ENCODE assay signal across 10 mouse cellular contexts in the genomic region with DNA sequence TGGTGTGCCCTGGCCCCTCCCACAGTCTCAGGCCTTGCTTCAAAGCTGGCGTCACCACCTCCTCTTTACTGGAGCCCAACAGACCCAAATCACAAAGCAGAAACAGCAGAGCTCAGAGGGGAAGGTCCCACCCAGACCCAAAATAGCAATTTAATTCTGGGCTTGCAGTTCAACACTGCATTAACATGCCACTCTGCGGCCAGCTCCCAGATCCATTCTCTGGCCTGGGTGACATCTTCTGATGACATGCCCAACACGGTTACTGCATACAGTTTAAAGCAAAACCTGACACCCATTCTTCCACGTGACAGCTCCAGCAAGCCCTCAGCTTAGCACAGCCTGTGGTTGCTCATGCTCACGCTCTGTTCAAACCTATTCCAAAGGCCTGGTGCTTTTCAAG. TPM values are rescaled to one million over a fixed set of nuclear protein-coding genes. Genes with fewer than 3 reads are reported as not detected.
DNase-seq lines count a peak whose midpoint lies in the region; ATAC-seq lines count a peak whose summit lies in the region.
"Had no signal": no experiment of that assay in that cellular context is flagged by ENCODE, and none has a peak within 500 bp of the region (broad histone marks: within the 10 kb centered on the region; RNA-seq: fewer than 3 reads in every experiment).

No protein-coding gene starts in this region.

- H3K9me3 ChIP-seq in forebrain, embryonic 14.5 days (replicated peaks; ENCODE audit: control insufficient read depth, low read length) = peaks cover 6% of the 10 kb centered on the region; the same call in 1 of the 2 replicates
- peaks cover 6% of the 10 kb centered on the region; the same call in 1 of the 2 replicates for H3K9me3 ChIP-seq in forebrain, embryonic 11.5 days (ENCODE audit: control insufficient read depth, low read length)
- H3K9me3 ChIP-seq in kidney, embryonic 15.5 days (replicated peaks) = 0 out of 2 replicates have a peak, but pooled peaks cover 6% of the 10 kb centered on the region
- peaks cover 6% of the 10 kb centered on the region; the same call in 1 of the 2 replicates for H3K9me3 ChIP-seq in embryonic facial prominence, embryonic 13.5 days
- no peaks in the 10 kb centered on the region for H3K9me3 ChIP-seq in limb, embryonic 11.5 days (ENCODE audit: control insufficient read depth, low read length)

- DNase-seq in forebrain, embryonic 14.5 days (ENCODE audit: low spot score) = no peak
- DNase-seq in forebrain, embryonic 11.5 days (ENCODE audit: low spot score) = no peak
- DNase-seq in kidney, adult 18-20 months = no peak
- DNase-seq in limb, embryonic 11.5 days (ENCODE audit: low spot score) = no peak
- DNase-seq in testis, postnatal 10 days (ENCODE audit: low spot score) = no peak
- DNase-seq: liver, postnatal 0 days had no signal

- H3K4me3 ChIP-seq in forebrain, embryonic 14.5 days (ENCODE audit: low read depth, low read length) = no peak overlapping the region
- no peak overlapping the region for H3K4me3 ChIP-seq in forebrain, embryonic 11.5 days (ENCODE audit: low read depth, low read length)
- no peak overlapping the region for H3K4me3 ChIP-seq in kidney, embryonic 15.5 days (replicated peaks)
- H3K4me3 ChIP-seq in embryonic facial prominence, embryonic 13.5 days = 0 out of 2 replicates have a peak overlapping the region, but pooled peaks have one; percentile 17
- no peak overlapping the region for H3K4me3 ChIP-seq in limb, embryonic 11.5 days (ENCODE audit: low read depth, low read length)
- H3K4me3 ChIP-seq: myocyte had no signal

- ATAC-seq in forebrain, embryonic 14.5 days = no peak
- ATAC-seq in forebrain, embryonic 11.5 days (replicated peaks; ENCODE audit: low FRiP score) = no peak
- no peak for ATAC-seq in kidney, embryonic 15.5 days (replicated peaks; ENCODE audit: low FRiP score)
- ATAC-seq in embryonic facial prominence, embryonic 13.5 days (ENCODE audit: insufficient number of reproducible peaks, insufficient read depth, low FRiP score, low TSS enrichment, low read depth) = no peak
- no peak for ATAC-seq in limb, embryonic 11.5 days (ENCODE audit: insufficient number of reproducible peaks, low FRiP score, low TSS enrichment, low read depth)
- ATAC-seq in inflammation-experienced regulatory T-cells, adult 6 months = no peak
- ATAC-seq: liver, postnatal 0 days had no signal

- H3K36me3 ChIP-seq in forebrain, embryonic 14.5 days (ENCODE audit: control insufficient read depth, insufficient read depth, low read length) = no peaks in the 10 kb centered on the region
- H3K36me3 ChIP-seq in forebrain, embryonic 11.5 days (ENCODE audit: control insufficient read depth, insufficient read depth, low read length) = no peaks in the 10 kb centered on the region
- H3K36me3 ChIP-seq in kidney, embryonic 15.5 days = no peaks in the 10 kb centered on the region
- H3K36me3 ChIP-seq in embryonic facial prominence, embryonic 13.5 days = no peaks in the 10 kb centered on the region
- H3K36me3 ChIP-seq in limb, embryonic 11.5 days (ENCODE audit: control insufficient read depth, insufficient read depth, low read length) = no peaks in the 10 kb centered on the region

- H3K4me1 ChIP-seq in forebrain, embryonic 14.5 days (ENCODE audit: control insufficient read depth, insufficient read depth, low read length) = peaks cover 22% of the 10 kb centered on the region
- H3K4me1 ChIP-seq in forebrain, embryonic 11.5 days (replicated peaks; ENCODE audit: control insufficient read depth, insufficient read depth, low read length) = peaks cover 4% of the 10 kb centered on the region; the same call in 1 of the 2 replicates
- peaks cover 43% of the 10 kb centered on the region for H3K4me1 ChIP-seq in kidney, embryonic 15.5 days
- peaks cover 43% of the 10 kb centered on the region for H3K4me1 ChIP-seq in embryonic facial prominence, embryonic 13.5 days
- peaks cover 37% of the 10 kb centered on the region for H3K4me1 ChIP-seq in limb, embryonic 11.5 days (ENCODE audit: control insufficient read depth, insufficient read depth, low read length)

- H3K4me2 ChIP-seq in forebrain, embryonic 14.5 days (ENCODE audit: low read length) = no peak overlapping the region
- H3K4me2 ChIP-seq in forebrain, embryonic 11.5 days (ENCODE audit: low read depth, low read length, severe bottlenecking) = no peak overlapping the region
- H3K4me2 ChIP-seq in kidney, embryonic 15.5 days = peak overlapping the region; percentile 37
- peak overlapping the region; percentile 51 for H3K4me2 ChIP-seq in embryonic facial prominence, embryonic 13.5 days
- H3K4me2 ChIP-seq in limb, embryonic 11.5 days (ENCODE audit: low read depth, severe bottlenecking) = peak overlapping the region; percentile 23; the same call in 1 of the 2 replicates

- H3K27me3 ChIP-seq in forebrain, embryonic 14.5 days (replicated peaks; ENCODE audit: control insufficient read depth, insufficient read depth, low read length) = 0 out of 2 replicates have a peak, but pooled peaks cover 1% of the 10 kb centered on the region
- no peaks in the 10 kb centered on the region for H3K27me3 ChIP-seq in forebrain, embryonic 11.5 days (ENCODE audit: control insufficient read depth, insufficient read depth, low read length)
- no peaks in the 10 kb centered on the region for H3K27me3 ChIP-seq in kidney, embryonic 15.5 days
- peaks cover 3% of the 10 kb centered on the region; the same call in 1 of the 2 replicates for H3K27me3 ChIP-seq in embryonic facial prominence, embryonic 13.5 days
- no peaks in the 10 kb centered on the region for H3K27me3 ChIP-seq in limb, embryonic 11.5 days (ENCODE audit: control insufficient read depth, insufficient read depth, low read length)

- 0 out of 2 replicates have a peak overlapping the region, but pooled peaks have one; percentile 29 for H3K9ac ChIP-seq in forebrain, embryonic 14.5 days (ENCODE audit: low read length)
- no peak overlapping the region for H3K9ac ChIP-seq in forebrain, embryonic 11.5 days (ENCODE audit: low read length)
- no peak overlapping the region for H3K9ac ChIP-seq in kidney, embryonic 15.5 days
- 0 out of 2 replicates have a peak overlapping the region, but pooled peaks have one; percentile 49 for H3K9ac ChIP-seq in embryonic facial prominence, embryonic 13.5 days
- peak overlapping the region; percentile 22; the same call in 1 of the 2 replicates for H3K9ac ChIP-seq in limb, embryonic 11.5 days (ENCODE audit: low read length)
- H3K9ac ChIP-seq: liver, postnatal 0 days had no signal

- H3K27ac ChIP-seq in forebrain, embryonic 14.5 days (ENCODE audit: low read depth, low read length) = peak overlapping the region; percentile 46
- no peak overlapping the region for H3K27ac ChIP-seq in forebrain, embryonic 11.5 days (ENCODE audit: low read depth, low read length)
- peak overlapping the region; percentile 63 for H3K27ac ChIP-seq in kidney, embryonic 15.5 days
- peak overlapping the region; percentile 81 for H3K27ac ChIP-seq in embryonic facial prominence, embryonic 13.5 days
- no peak overlapping the region for H3K27ac ChIP-seq in limb, embryonic 11.5 days (replicated peaks; ENCODE audit: low read depth, low read length)

- WGBS in forebrain, embryonic 14.5 days = 27% methylated on average over 5 of the region's 5 CpGs
- WGBS in forebrain, embryonic 11.5 days = 44% methylated on average over 5 of the region's 5 CpGs
- WGBS in kidney, embryonic 15.5 days = 42% methylated on average over 5 of the region's 5 CpGs
- 29% methylated on average over 5 of the region's 5 CpGs for WGBS in embryonic facial prominence, embryonic 13.5 days
- 30% methylated on average over 5 of the region's 5 CpGs for WGBS in limb, embryonic 11.5 days

RNA-seq across cellular contexts. Expression of gene Zbtb40, which starts 4.1 kb away (rescaled TPM):
- polyA plus RNA-seq in forebrain, embryonic 14.5 days (2014; fragmentation: Nextera tagmentation; extraction: Ambion mirVana) = 2.8 and 4.4 TPM in 2 replicates
- polyA plus RNA-seq in forebrain, embryonic 11.5 days (2014; fragmentation: Nextera tagmentation; extraction: Ambion mirVana) = 5.9 and 6.7 TPM in 2 replicates
- polyA plus RNA-seq in kidney, embryonic 15.5 days (2015; fragmentation: Nextera tagmentation; extraction: Ambion mirVana) = 4.1 and 4.6 TPM in 2 replicates
- 4.5 and 4.9 TPM in 2 replicates for polyA plus RNA-seq in embryonic facial prominence, embryonic 13.5 days (2015; fragmentation: Nextera tagmentation; extraction: Ambion mirVana)
- 5.1 and 6.0 TPM in 2 replicates for polyA plus RNA-seq in limb, embryonic 11.5 days (2014; fragmentation: Nextera tagmentation; extraction: Ambion mirVana)
- 1 to 10 TPM; 4.3 to 6.6 (median 6.1) TPM for polyA plus RNA-seq in inflammation-experienced regulatory T-cells, adult 6 months (2017; shearing (Covaris generic))

Comparison
In these comparisons a context has a peak if more than half of its experiments do, and no peak if none do; other contexts are left out.
1. H3K27ac ChIP-seq: peak in forebrain, embryonic 14.5 days (single experiment), kidney, embryonic 15.5 days (single experiment) and embryonic facial prominence, embryonic 13.5 days (single experiment); none in forebrain, embryonic 11.5 days (single experiment) and limb, embryonic 11.5 days (single experiment).
2. H3K9ac ChIP-seq: peak in forebrain, embryonic 14.5 days (single experiment), embryonic facial prominence, embryonic 13.5 days (single experiment) and limb, embryonic 11.5 days (single experiment); none in forebrain, embryonic 11.5 days (single experiment) and kidney, embryonic 15.5 days (single experiment).
3. H3K4me2 ChIP-seq: peak in kidney, embryonic 15.5 days (single experiment), embryonic facial prominence, embryonic 13.5 days (single experiment) and limb, embryonic 11.5 days (single experiment); none in forebrain, embryonic 14.5 days (single experiment) and forebrain, embryonic 11.5 days (single experiment).